Mouse (Mus musculus) testis, postnatal 14 days (tissue): Measurements from ENCODE around the gene Add1.

Source experiments
- DNase-seq: peaks from one replicate; pipeline ENCODE4 v3.0.0; 2021; ENCODE audit warnings: low spot score

The Add1 gene

DNA sequence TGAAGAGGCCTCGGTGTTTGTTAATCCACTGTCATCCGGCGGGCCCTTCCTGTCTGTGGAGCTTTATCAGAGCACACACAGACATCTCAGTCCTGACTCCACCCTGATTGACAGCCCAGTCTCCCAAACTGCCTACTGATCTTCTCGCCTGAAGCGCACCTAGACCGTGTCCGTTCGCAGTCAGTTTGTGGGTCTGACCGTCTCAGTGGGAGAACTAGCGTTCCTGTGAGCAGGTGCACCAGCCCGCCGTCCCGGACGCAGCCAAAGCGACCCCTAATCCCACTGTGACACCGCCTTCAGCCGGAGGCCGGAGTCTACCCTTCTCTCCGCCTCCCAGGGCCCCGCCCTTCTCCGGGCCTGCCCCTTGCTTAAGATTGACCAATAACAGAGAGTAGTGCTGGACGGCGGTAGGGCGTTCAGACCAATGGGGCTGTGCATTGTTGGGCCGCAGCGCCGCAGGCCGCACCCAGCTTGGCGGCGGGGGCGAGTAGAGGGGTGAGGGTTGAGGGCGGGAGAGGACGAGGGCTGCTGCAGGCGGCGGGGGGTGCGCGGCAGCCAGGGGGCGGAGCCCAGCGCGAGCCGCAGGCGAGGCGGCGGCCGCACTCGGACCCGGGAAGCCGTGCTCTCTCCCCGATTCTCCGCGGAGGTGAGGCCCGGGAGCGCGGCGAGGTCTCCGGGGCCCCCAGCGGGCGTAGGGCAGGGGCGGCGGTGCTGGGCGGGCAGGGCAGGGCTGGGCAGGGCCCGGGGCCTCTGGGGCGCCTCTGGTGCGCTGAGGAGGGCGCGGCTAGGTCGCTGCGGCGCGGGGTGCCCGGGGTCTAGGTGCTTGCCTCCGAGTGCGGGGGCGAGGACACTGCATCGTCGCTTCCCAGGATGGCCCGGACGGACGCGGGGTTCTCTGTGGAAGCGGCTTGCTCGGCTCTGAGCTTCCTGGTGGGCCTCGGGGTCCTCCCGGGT, at the start of gene Add1:
Gene Add1, plus strand, starts transcription at position 397 of the 954 bp plus-strand sequence.
- DNase-seq = peak; percentile 96

GRCm38 (mm10) chr5:34523958-34524485, 49.4 kb upstream of the Add1 start:
- DNase-seq = no peak

DNA sequence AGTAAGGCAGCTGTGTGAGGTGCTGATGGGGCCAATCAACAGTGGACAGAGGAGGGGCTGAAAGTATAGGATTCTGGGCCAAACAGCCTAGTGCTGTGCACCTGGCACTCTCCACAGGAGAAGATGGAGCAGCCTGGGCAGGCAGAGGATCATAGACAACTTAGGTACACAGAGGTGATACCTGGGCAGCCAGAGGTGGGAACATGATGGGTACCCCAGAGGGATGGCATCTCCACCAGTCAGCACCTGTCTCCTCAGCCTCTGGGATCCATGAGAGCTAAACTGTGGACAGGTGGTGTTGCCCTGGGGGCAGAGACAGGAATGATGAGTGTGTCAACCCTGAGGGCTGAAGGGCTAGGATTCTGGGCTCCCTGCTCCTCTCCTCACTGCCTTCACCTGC, 49.0 kb upstream of the Add1 start:
- DNase-seq = no peak

DNA sequence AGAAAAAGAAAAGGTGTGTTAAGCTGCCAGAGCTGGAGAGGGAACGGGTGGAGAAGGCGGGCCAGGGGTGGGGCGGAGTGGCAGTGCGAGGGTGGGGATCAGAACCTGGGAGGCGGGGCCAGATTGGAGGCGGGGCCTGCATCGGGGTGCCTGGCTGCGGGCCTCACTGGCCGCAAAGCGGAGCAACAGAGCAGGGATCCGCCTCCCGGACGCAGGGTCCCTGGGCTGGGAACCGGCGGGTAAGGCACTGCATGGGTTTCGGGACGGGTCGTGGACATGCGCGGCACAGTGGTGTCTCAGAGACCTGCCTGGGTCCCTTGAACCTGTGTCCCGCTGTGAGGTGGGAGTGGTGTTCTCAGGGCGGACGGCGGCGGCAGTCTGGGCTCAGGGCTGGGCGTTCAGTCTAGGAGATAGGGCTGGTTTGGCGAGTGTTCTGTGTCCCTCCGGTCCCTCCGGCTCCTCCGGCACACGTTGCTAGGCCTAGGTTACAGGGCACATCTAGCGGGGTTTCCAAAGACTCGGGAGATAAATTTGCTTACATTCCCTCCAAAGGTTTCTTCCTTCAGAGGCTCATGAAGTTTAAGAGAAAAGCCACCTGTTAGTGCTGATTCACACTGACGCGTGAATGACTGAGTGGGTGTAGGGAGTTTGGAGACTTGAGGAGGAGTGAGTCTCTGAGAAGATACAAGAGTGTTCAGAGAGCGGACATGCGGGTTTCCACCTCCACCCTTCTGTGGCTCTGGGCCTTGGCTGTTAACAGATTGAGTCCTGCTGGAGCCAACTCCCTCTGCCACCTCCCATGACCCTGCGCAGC, 47.6 kb upstream of the Add1 start, which contains the start of gene Sh3bp2:
Gene Sh3bp2, plus strand, starts transcription at position 176 of the 814 bp plus-strand sequence.
- DNase-seq = peak; percentile 92

GRCm38 (mm10) chr5:34526477-34526775, 47.0 kb upstream of the Add1 start:
- DNase-seq = no peak

DNA sequence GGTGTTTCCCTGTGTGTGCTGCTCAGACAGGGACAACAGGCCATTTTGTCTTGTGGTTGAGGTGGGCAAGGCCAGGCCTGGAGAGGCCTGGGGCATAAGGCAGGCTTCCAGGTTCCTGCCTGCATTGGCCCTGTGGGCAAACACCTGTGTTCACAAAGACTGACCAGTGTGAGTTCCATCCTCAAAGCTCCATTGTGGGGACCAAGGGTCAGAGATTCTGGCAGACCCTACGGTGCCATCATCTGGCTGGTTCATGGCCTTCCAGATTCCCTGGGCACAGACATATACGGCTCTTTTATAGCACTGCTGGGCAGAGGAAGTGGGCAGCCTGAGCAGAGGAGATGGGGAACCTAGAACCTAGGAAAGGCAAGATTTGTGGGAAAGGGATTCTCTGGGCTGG, 46.1 kb upstream of the Add1 start:
- DNase-seq = no peak

GRCm38 (mm10) chr5:34528724-34529123, 44.7 kb upstream of the Add1 start:
- DNase-seq = no peak

- DNase-seq = no peak
Observed at GRCm38 (mm10) chr5:34530116-34530515, 43.3 kb upstream of the Add1 start.

- DNase-seq = no peak
Observed at GRCm38 (mm10) chr5:34530687-34531086, 42.8 kb upstream of the Add1 start.

DNA sequence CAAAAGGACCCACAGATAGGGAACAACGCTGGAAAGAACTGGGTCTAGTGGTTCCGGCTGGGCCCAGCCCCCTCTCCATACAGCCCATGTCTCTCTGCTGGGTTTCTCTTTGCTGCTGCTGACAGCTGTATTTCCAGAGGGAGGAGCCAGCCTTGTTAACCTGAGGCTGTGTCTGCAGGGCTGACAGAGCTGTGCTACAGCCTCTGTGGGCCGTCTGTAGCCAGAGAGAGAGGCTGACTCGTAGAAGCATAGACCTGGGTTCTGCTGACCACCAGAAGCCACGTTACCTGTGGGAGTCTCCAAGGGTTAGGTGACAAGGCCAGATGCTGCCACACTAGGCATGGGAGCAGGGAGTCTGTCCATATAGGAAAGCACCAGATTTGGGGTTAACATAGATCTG, 40.4 kb upstream of the Add1 start:
- DNase-seq = no peak

- no peak for DNase-seq
Observed at GRCm38 (mm10) chr5:34533820-34534219, 39.6 kb upstream of the Add1 start.

DNA sequence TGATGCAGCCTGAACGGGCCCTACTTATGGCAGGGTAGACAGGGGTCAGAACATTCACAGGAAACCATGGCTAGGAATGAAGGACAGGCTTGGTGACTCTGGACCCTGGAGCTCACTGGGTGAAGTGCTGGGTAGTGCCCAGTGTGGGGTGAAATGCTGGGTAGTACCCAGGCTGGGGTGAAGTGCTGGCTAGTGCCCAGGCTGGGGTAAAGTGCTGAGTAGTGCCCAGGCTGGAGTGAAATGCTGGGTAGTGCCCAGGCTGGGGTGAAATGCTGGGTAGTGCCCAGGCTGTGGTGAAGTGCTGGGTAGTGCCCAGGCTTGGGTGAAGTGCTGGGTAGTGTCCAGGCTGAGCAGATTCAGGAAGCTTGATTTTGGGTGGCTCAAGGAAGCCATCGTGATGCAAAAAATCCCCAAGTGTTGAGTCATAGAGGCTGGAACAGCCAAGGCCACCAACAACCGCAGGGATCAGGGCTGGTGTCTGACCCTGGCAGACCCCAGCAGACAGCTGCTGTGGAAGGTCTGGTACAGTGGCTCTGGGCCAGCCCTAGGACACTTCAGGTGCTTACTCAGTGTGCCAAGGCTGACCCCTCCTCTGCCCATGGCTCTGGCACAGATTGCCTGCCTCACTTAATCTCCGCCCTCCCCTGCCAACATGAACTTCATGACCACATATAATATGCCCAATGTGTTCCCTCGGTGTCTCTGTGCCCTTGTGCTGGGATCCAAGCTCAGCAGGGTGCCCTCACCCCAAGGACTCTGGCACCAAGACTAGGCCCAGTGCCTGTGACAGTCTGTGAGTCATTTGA, 38.5 kb upstream of the Add1 start:
- no peak for DNase-seq

GRCm38 (mm10) chr5:34535831-34536230, 37.6 kb upstream of the Add1 start:
- no peak for DNase-seq

DNA sequence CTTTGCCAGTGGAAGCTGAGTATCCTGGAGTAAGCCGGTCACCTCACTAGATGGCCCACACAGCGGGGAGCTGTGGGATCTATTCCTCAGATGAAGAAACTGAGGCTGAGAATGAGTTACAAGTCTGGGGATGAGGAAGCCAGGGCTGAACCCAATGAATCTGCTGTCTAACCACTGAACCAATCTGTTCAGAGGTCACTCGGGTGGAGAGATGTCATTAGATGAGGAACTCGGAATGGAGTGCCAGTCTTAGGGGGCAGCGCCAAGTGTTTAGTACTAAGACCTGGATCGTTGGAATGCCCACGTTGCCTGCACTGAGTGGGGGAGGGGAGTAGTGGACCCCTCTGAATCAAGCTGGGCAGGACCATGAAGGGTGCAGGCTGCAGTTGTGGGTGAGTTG, 35.4 kb upstream of the Add1 start:
- no peak for DNase-seq

GRCm38 (mm10) chr5:34538527-34538926, 34.9 kb upstream of the Add1 start:
- no peak for DNase-seq

DNA sequence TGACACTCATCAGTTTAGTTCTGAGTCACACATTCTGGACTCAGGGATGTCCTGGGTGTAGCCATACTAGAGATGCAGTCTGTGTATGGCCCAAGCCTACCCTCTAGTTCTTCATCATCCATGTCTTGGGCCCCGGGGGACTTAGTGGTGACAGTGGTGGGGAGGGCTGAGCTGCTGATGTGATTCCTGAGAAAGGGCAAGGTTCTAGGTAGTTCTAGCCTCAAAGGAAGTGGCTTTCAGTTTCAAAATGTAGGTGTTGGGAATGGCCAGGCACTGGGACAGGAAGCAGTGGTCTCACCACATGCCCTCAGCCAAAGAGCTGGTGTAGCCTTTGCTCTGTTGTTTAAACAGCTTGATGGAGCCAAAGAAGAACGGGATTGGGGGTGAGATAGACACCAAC, 34.3 kb upstream of the Add1 start:
- DNase-seq = no peak

DNA sequence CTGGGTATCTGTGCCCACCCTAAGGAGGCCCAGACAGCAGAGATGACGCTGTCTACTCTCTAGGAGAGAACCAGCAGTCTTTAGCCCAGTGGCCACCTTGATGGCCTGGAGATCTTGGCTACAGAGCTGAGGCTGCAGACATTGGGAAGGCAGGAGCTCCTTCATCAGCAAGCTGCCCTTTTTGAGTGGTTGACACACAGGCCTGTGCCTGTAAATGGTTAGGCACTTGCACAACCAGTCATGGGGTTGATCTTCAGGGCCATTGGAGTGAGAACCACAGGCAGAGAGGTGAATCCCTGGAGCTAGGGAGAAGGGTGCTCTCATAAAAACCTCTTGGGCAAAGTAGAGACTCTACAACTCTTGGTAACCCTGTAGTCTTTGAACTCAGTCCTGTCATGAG, 31.3 kb upstream of the Add1 start:
- DNase-seq = no peak

DNA sequence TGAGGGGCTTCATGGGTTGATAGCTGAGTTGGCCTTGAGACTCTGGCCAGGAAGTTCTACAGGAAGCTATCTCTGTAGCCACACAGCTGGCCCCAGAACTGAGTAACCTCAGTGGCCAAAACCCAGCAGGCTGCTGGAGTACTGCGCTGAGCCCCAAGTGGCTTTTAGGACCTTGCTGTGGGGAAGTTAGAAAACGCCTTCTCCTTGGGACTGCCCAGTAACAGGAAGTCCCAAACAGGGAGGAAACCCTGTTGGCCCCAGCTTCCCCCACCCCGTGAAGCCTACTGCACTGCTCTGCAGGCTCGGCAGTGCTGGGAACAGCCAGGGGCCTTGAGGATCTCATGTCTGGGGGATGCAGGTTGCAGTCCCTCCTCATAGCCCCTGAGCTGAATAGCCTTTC, 30.4 kb upstream of the Add1 start:
- DNase-seq = no peak

- no peak for DNase-seq
Observed at GRCm38 (mm10) chr5:34547410-34547809, 26.1 kb upstream of the Add1 start.

GRCm38 (mm10) chr5:34549135-34549482, 24.4 kb upstream of the Add1 start:
- no peak for DNase-seq

DNA sequence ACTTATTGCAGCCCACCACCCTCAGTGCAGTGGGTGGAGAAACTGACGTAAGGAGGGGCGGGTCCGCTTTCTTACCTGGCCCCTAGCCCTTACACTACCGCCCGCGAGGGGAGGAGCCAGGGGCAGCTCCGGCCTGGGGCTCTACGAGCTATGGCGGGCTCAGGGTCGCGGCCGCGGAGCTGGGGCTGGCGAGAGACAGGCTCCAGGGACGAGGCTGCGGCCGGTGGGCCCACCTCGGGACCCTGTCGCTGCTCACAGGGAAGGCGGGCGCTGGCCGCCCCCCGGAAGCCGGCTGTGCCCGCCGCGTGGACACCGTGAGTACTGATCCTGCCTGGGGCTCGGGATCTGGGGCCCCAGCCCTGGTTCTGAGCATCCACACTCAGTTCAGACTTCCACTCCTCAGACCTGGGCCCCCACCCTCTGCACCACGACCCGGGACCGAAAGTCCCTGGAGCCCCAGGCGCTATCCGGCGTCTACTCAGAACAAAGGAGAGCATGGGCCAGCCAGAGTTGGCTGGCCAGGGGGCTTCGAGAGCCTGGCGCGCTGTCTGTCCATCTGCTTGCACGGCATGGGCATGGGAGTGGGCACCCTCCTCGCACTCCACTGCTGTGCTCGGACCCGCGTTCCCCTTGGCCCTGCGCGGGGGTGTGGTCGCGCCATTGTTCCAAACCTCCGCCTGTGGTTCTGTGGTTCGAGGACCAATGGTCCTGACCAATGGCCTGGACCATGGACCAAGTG, 23.8 kb upstream of the Add1 start:
- DNase-seq = peak; percentile 56
